Mouse (Mus musculus) cortical plate, adult 2 months (tissue): ENCODE data around the gene Mmp8.

Experiments
- CTCF ChIP-seq: fragments of 200-500 bp; IDR thresholded peaks from 2 replicates; pipeline ENCODE4 v1.5.1; 2011; ENCODE audit warnings: mild to moderate bottlenecking, control low read depth, low read length; ENCODE audit not compliant: insufficient read depth; ENCODE audit errors: extremely low read depth
- POLR2A ChIP-seq: fragments of 200-500 bp; IDR thresholded peaks from 2 replicates; pipeline ENCODE4 v1.6.1; 2011; ENCODE audit warnings: mild to moderate bottlenecking, low read length, control low read depth; ENCODE audit not compliant: insufficient read depth; ENCODE audit errors: extremely low read depth

DNA sequence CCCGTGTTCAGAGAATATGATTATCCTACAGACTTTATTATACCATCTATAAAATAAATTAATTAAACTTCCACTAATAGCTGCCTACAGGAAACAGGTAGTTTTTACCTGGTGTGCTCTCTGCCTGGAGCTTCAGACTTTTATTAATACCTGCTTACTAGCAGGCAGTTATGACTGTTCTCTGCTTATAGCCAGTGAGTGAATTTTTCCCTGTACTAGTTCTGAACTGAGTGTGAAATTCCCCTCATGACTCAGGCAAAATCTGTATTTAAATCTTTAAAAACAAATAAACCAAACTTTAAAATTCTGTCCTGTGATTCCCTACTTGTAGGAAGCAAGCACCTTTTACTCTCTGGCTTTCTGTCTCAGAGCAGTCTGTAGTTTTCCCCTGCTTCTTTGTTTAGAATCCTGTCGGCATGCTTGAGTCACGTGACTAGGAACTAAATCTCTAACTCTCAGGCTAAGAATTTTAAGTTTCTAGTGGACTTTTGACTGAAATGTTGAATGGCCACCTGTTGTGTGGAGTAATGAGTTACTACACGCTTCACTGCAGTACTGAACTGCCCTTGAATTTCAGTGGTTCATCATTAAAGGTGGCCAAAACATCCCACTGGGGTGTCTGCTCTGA, 40.2 kb upstream of the Mmp8 start:
- TF ChIP-seq POLR2A (no peak), CTCF (no peak)
